Mouse (Mus musculus): ENCODE results near the gene Atg7. TPM values are rescaled to one million over a fixed set of nuclear protein-coding genes. Genes with fewer than 3 reads are reported as not detected.

Atg7 gene
- total RNA-seq, 1 experiment: 14.6 TPM

GRCm38 (mm10) chr6:114748419-114748818 is 105.5 kb downstream of the Atg7 start:
- no peaks in the 10 kb centered on the region for H3K4me1 ChIP-seq (ENCODE audit: control insufficient read depth in 2 of 2, insufficient read depth in 2 of 2, low read length in 2 of 2, poor library complexity in 1 of 2)
- no peak for TF ChIP-seq ZNF384 (IDR thresholded peaks at IDR 0.05; ENCODE audit: low read depth, low read length)
- TF ChIP-seq HCFC1 (IDR thresholded peaks at IDR 0.05; ENCODE audit: borderline replicate concordance, insufficient read depth, low read length): no peak
- no peak for TF ChIP-seq ZC3H11A (IDR thresholded peaks at IDR 0.05; ENCODE audit: borderline replicate concordance, low read depth, low read length)
- TF ChIP-seq MAFK (IDR thresholded peaks at IDR 0.05; ENCODE audit: insufficient read depth, low read depth, low read length): no peak
- no peak for TF ChIP-seq CHD2 (IDR thresholded peaks at IDR 0.05; ENCODE audit: low read depth, low read length)
- no peak overlapping the region for H3K9ac ChIP-seq (ENCODE audit: insufficient read depth, low read depth, low read length, poor library complexity, severe bottlenecking)
- DNase-seq (ENCODE audit: low read depth, low spot score): no peak
- in situ Hi-C loops (cut with MboI; ENCODE audit: low sequenced_read_pairs in 2 of 2, unreplicated experiment in 2 of 2): no loop called here
- no peaks in the 10 kb centered on the region for H3K36me3 ChIP-seq (ENCODE audit: control insufficient read depth, insufficient read depth, low read length, poor library complexity, severe bottlenecking)
- H3K4me3 ChIP-seq (ENCODE audit: insufficient read depth in 1 of 2, low read depth in 1 of 2, low read length in 2 of 2, poor library complexity in 1 of 2, severe bottlenecking in 1 of 2): no peak overlapping the region
- H3K9me3 ChIP-seq (ENCODE audit: control insufficient read depth, insufficient read depth, low read depth, low read length): no peaks in the 10 kb centered on the region
- no peak overlapping the region for H3K27ac ChIP-seq (ENCODE audit: insufficient read depth, low read depth, low read length, poor library complexity, severe bottlenecking)

GRCm38 (mm10) chr6:114748882-114749281 is 106.0 kb downstream of the Atg7 start:
- no peaks in the 10 kb centered on the region for H3K4me1 ChIP-seq (ENCODE audit: control insufficient read depth in 2 of 2, insufficient read depth in 2 of 2, low read length in 2 of 2, poor library complexity in 1 of 2)
- H3K36me3 ChIP-seq (ENCODE audit: control insufficient read depth, insufficient read depth, low read length, poor library complexity, severe bottlenecking): no peaks in the 10 kb centered on the region
- in situ Hi-C loops (cut with MboI; ENCODE audit: low sequenced_read_pairs in 2 of 2, unreplicated experiment in 2 of 2): no loop called here
- H3K4me3 ChIP-seq (ENCODE audit: insufficient read depth in 1 of 2, low read depth in 1 of 2, low read length in 2 of 2, poor library complexity in 1 of 2, severe bottlenecking in 1 of 2): no peak overlapping the region
- DNase-seq (ENCODE audit: low read depth, low spot score): no peak
- no peaks in the 10 kb centered on the region for H3K9me3 ChIP-seq (ENCODE audit: control insufficient read depth, insufficient read depth, low read depth, low read length)
- H3K27ac ChIP-seq (ENCODE audit: insufficient read depth, low read depth, low read length, poor library complexity, severe bottlenecking): no peak overlapping the region
- H3K9ac ChIP-seq (ENCODE audit: insufficient read depth, low read depth, low read length, poor library complexity, severe bottlenecking): no peak overlapping the region
- no peak for TF ChIP-seq MAFK (IDR thresholded peaks at IDR 0.05; ENCODE audit: insufficient read depth, low read depth, low read length)
- TF ChIP-seq HCFC1 (IDR thresholded peaks at IDR 0.05; ENCODE audit: borderline replicate concordance, insufficient read depth, low read length): no peak
- no peak for TF ChIP-seq ZC3H11A (IDR thresholded peaks at IDR 0.05; ENCODE audit: borderline replicate concordance, low read depth, low read length)
- TF ChIP-seq ZNF384 (IDR thresholded peaks at IDR 0.05; ENCODE audit: low read depth, low read length): no peak
- no peak for TF ChIP-seq CHD2 (IDR thresholded peaks at IDR 0.05; ENCODE audit: low read depth, low read length)

GRCm38 (mm10) chr6:114758795-114759194 is 115.9 kb downstream of the Atg7 start:
- in situ Hi-C loops (cut with MboI; ENCODE audit: low sequenced_read_pairs in 2 of 2, unreplicated experiment in 2 of 2): no loop called here
- DNase-seq (ENCODE audit: low read depth, low spot score): no peak
- H3K9me3 ChIP-seq (ENCODE audit: control insufficient read depth, insufficient read depth, low read depth, low read length): no peaks in the 10 kb centered on the region
- no peak overlapping the region for H3K9ac ChIP-seq (ENCODE audit: insufficient read depth, low read depth, low read length, poor library complexity, severe bottlenecking)
- no peaks in the 10 kb centered on the region for H3K36me3 ChIP-seq (ENCODE audit: control insufficient read depth, insufficient read depth, low read length, poor library complexity, severe bottlenecking)
- TF ChIP-seq CHD2 (IDR thresholded peaks at IDR 0.05; ENCODE audit: low read depth, low read length): no peak
- no peak for TF ChIP-seq HCFC1 (IDR thresholded peaks at IDR 0.05; ENCODE audit: borderline replicate concordance, insufficient read depth, low read length)
- TF ChIP-seq ZNF384 (IDR thresholded peaks at IDR 0.05; ENCODE audit: low read depth, low read length): no peak
- no peak for TF ChIP-seq ZC3H11A (IDR thresholded peaks at IDR 0.05; ENCODE audit: borderline replicate concordance, low read depth, low read length)
- TF ChIP-seq MAFK (IDR thresholded peaks at IDR 0.05; ENCODE audit: insufficient read depth, low read depth, low read length): no peak
- no peaks in the 10 kb centered on the region for H3K4me1 ChIP-seq (ENCODE audit: control insufficient read depth in 2 of 2, insufficient read depth in 2 of 2, low read length in 2 of 2, poor library complexity in 1 of 2)
- no peak overlapping the region for H3K27ac ChIP-seq (ENCODE audit: insufficient read depth, low read depth, low read length, poor library complexity, severe bottlenecking)
- no peak overlapping the region for H3K4me3 ChIP-seq (ENCODE audit: insufficient read depth in 1 of 2, low read depth in 1 of 2, low read length in 2 of 2, poor library complexity in 1 of 2, severe bottlenecking in 1 of 2)

GRCm38 (mm10) chr6:114766314-114766713 is 123.4 kb downstream of the Atg7 start:
- in situ Hi-C loops (cut with MboI; ENCODE audit: low sequenced_read_pairs in 2 of 2, unreplicated experiment in 2 of 2): no loop called here
- DNase-seq (ENCODE audit: low read depth, low spot score): no peak

GRCm38 (mm10) chr6:114767710-114768109 is 124.8 kb downstream of the Atg7 start:
- DNase-seq (ENCODE audit: low read depth, low spot score): no peak
- no peaks in the 10 kb centered on the region for H3K9me3 ChIP-seq (ENCODE audit: control insufficient read depth, insufficient read depth, low read depth, low read length)
- in situ Hi-C loops (cut with MboI; ENCODE audit: low sequenced_read_pairs in 2 of 2, unreplicated experiment in 2 of 2): no loop called here
- TF ChIP-seq HCFC1 (IDR thresholded peaks at IDR 0.05; ENCODE audit: borderline replicate concordance, insufficient read depth, low read length): no peak
- TF ChIP-seq ZNF384 (IDR thresholded peaks at IDR 0.05; ENCODE audit: low read depth, low read length): no peak
- TF ChIP-seq ZC3H11A (IDR thresholded peaks at IDR 0.05; ENCODE audit: borderline replicate concordance, low read depth, low read length): no peak
- TF ChIP-seq MAFK (IDR thresholded peaks at IDR 0.05; ENCODE audit: insufficient read depth, low read depth, low read length): no peak
- TF ChIP-seq CHD2 (IDR thresholded peaks at IDR 0.05; ENCODE audit: low read depth, low read length): no peak
- H3K4me3 ChIP-seq (ENCODE audit: insufficient read depth in 1 of 2, low read depth in 1 of 2, low read length in 2 of 2, poor library complexity in 1 of 2, severe bottlenecking in 1 of 2): no peak overlapping the region
- H3K36me3 ChIP-seq (ENCODE audit: control insufficient read depth, insufficient read depth, low read length, poor library complexity, severe bottlenecking): no peaks in the 10 kb centered on the region
- H3K4me1 ChIP-seq (ENCODE audit: control insufficient read depth in 2 of 2, insufficient read depth in 2 of 2, low read length in 2 of 2, poor library complexity in 1 of 2): peaks cover 0 to 2% of the 10 kb centered on the region in 2 experiments; a peak in 1 of 4 replicates
- H3K9ac ChIP-seq (ENCODE audit: insufficient read depth, low read depth, low read length, poor library complexity, severe bottlenecking): no peak overlapping the region
- no peak overlapping the region for H3K27ac ChIP-seq (ENCODE audit: insufficient read depth, low read depth, low read length, poor library complexity, severe bottlenecking)

More at GRCm38 (mm10) chr6:114766314-114766713, 123.4 kb downstream of the Atg7 start:
- H3K36me3 ChIP-seq (ENCODE audit: control insufficient read depth, insufficient read depth, low read length, poor library complexity, severe bottlenecking): no peaks in the 10 kb centered on the region
- H3K4me3 ChIP-seq (ENCODE audit: insufficient read depth in 1 of 2, low read depth in 1 of 2, low read length in 2 of 2, poor library complexity in 1 of 2, severe bottlenecking in 1 of 2): no peak overlapping the region
- peaks cover 0 to 2% of the 10 kb centered on the region in 2 experiments; a peak in 1 of 4 replicates for H3K4me1 ChIP-seq (ENCODE audit: control insufficient read depth in 2 of 2, insufficient read depth in 2 of 2, low read length in 2 of 2, poor library complexity in 1 of 2)
- H3K9me3 ChIP-seq (ENCODE audit: control insufficient read depth, insufficient read depth, low read depth, low read length): no peaks in the 10 kb centered on the region
- H3K9ac ChIP-seq (ENCODE audit: insufficient read depth, low read depth, low read length, poor library complexity, severe bottlenecking): no peak overlapping the region
- H3K27ac ChIP-seq (ENCODE audit: insufficient read depth, low read depth, low read length, poor library complexity, severe bottlenecking): no peak overlapping the region
- no peak for TF ChIP-seq ZNF384 (IDR thresholded peaks at IDR 0.05; ENCODE audit: low read depth, low read length)
- no peak for TF ChIP-seq CHD2 (IDR thresholded peaks at IDR 0.05; ENCODE audit: low read depth, low read length)
- no peak for TF ChIP-seq HCFC1 (IDR thresholded peaks at IDR 0.05; ENCODE audit: borderline replicate concordance, insufficient read depth, low read length)
- TF ChIP-seq MAFK (IDR thresholded peaks at IDR 0.05; ENCODE audit: insufficient read depth, low read depth, low read length): no peak
- TF ChIP-seq ZC3H11A (IDR thresholded peaks at IDR 0.05; ENCODE audit: borderline replicate concordance, low read depth, low read length): no peak
